Mouse (Mus musculus): ENCODE results near the gene Saysd1. TPM values are rescaled to one million over a fixed set of nuclear protein-coding genes. Genes with fewer than 3 reads are reported as not detected.
"Not testable (repeated sequence)": the region's sequence is repeated elsewhere in the genome, so short reads cannot be mapped to it uniquely, and the experiment has no call there.

The Saysd1 gene
- total RNA-seq, 1 experiment: 7.2 TPM

- in situ Hi-C loops (cut with MboI; ENCODE audit: low sequenced_read_pairs in 2 of 2, unreplicated experiment in 2 of 2): no loop called here
- peak overlapping the region; percentile 15 to 55 for H3K4me3 ChIP-seq (ENCODE audit: insufficient read depth in 1 of 2, low read depth in 1 of 2, low read length in 2 of 2, poor library complexity in 1 of 2, severe bottlenecking in 1 of 2)
Measured at GRCm38 (mm10) chr14:20032016-20032737, 106.2 kb downstream of the Saysd1 start.

GRCm38 (mm10) chr14:20029606-20030005 is 108.7 kb downstream of the Saysd1 start:
- peaks cover 5 to 29% of the 10 kb centered on the region in 2 experiments; a peak in 3 of 4 replicates for H3K4me1 ChIP-seq (ENCODE audit: control insufficient read depth in 2 of 2, insufficient read depth in 2 of 2, low read length in 2 of 2, poor library complexity in 1 of 2)
- no peak overlapping the region for H3K27ac ChIP-seq (ENCODE audit: insufficient read depth, low read depth, low read length, poor library complexity, severe bottlenecking)
- H3K9ac ChIP-seq (ENCODE audit: insufficient read depth, low read depth, low read length, poor library complexity, severe bottlenecking): no peak overlapping the region
- in situ Hi-C loops (cut with MboI; ENCODE audit: low sequenced_read_pairs in 2 of 2, unreplicated experiment in 2 of 2): loop anchor here in 1 of 2 experiments (10.0 kb wide), 1 partner anchor 195 kb away; no protein-coding TSS in a partner anchor
- H3K36me3 ChIP-seq (ENCODE audit: control insufficient read depth, insufficient read depth, low read length, poor library complexity, severe bottlenecking): no peaks in the 10 kb centered on the region
- H3K4me3 ChIP-seq (ENCODE audit: insufficient read depth in 1 of 2, low read depth in 1 of 2, low read length in 2 of 2, poor library complexity in 1 of 2, severe bottlenecking in 1 of 2): no peak overlapping the region
- DNase-seq (ENCODE audit: low read depth, low spot score): no peak
- TF ChIP-seq ZC3H11A (IDR thresholded peaks at IDR 0.05; ENCODE audit: borderline replicate concordance, low read depth, low read length): no peak
- TF ChIP-seq HCFC1 (IDR thresholded peaks at IDR 0.05; ENCODE audit: borderline replicate concordance, insufficient read depth, low read length): no peak
- TF ChIP-seq MAFK (IDR thresholded peaks at IDR 0.05; ENCODE audit: insufficient read depth, low read depth, low read length): no peak
- no peak for TF ChIP-seq ZNF384 (IDR thresholded peaks at IDR 0.05; ENCODE audit: low read depth, low read length)
- no peak for TF ChIP-seq CHD2 (IDR thresholded peaks at IDR 0.05; ENCODE audit: low read depth, low read length)
- no peaks in the 10 kb centered on the region for H3K9me3 ChIP-seq (ENCODE audit: control insufficient read depth, insufficient read depth, low read depth, low read length)

More at GRCm38 (mm10) chr14:20032016-20032737, 106.2 kb downstream of the Saysd1 start:
- DNase-seq (ENCODE audit: low read depth, low spot score): peak; percentile 40
- no peaks in the 10 kb centered on the region for H3K36me3 ChIP-seq (ENCODE audit: control insufficient read depth, insufficient read depth, low read length, poor library complexity, severe bottlenecking)
- peak overlapping the region; percentile 10; the same call in 1 of the 2 replicates for H3K27ac ChIP-seq (ENCODE audit: insufficient read depth, low read depth, low read length, poor library complexity, severe bottlenecking)
- H3K9me3 ChIP-seq (ENCODE audit: control insufficient read depth, insufficient read depth, low read depth, low read length): no peaks in the 10 kb centered on the region
- TF ChIP-seq HCFC1 (IDR thresholded peaks at IDR 0.05; ENCODE audit: borderline replicate concordance, insufficient read depth, low read length) (no peak), ZC3H11A (IDR thresholded peaks at IDR 0.05; ENCODE audit: borderline replicate concordance, low read depth, low read length) (no peak), CHD2 (IDR thresholded peaks at IDR 0.05; ENCODE audit: low read depth, low read length) (no peak), MAFK (IDR thresholded peaks at IDR 0.05; ENCODE audit: insufficient read depth, low read depth, low read length) (no peak)
- peaks cover 6 to 25% of the 10 kb centered on the region in 2 experiments; a peak in 2 of 4 replicates for H3K4me1 ChIP-seq (ENCODE audit: control insufficient read depth in 2 of 2, insufficient read depth in 2 of 2, low read length in 2 of 2, poor library complexity in 1 of 2)
- H3K9ac ChIP-seq (ENCODE audit: insufficient read depth, low read depth, low read length, poor library complexity, severe bottlenecking): 0 out of 2 replicates have a peak overlapping the region, but pooled peaks have one; percentile 27

GRCm38 (mm10) chr14:20027475-20027874 is 110.9 kb downstream of the Saysd1 start:
- not testable (repeated sequence) for H3K27ac ChIP-seq (ENCODE audit: insufficient read depth, low read depth, low read length, poor library complexity, severe bottlenecking); DNase-seq (ENCODE audit: low read depth, low spot score); H3K9ac ChIP-seq (ENCODE audit: insufficient read depth, low read depth, low read length, poor library complexity, severe bottlenecking); H3K36me3 ChIP-seq (ENCODE audit: control insufficient read depth, insufficient read depth, low read length, poor library complexity, severe bottlenecking); H3K4me3 ChIP-seq (ENCODE audit: insufficient read depth in 1 of 2, low read depth in 1 of 2, low read length in 2 of 2, poor library complexity in 1 of 2, severe bottlenecking in 1 of 2); H3K9me3 ChIP-seq (ENCODE audit: control insufficient read depth, insufficient read depth, low read depth, low read length)
- H3K4me1 ChIP-seq (ENCODE audit: control insufficient read depth in 2 of 2, insufficient read depth in 2 of 2, low read length in 2 of 2, poor library complexity in 1 of 2): peaks cover 10 to 26% of the 10 kb centered on the region in 2 experiments
- in situ Hi-C loops (cut with MboI; ENCODE audit: low sequenced_read_pairs in 2 of 2, unreplicated experiment in 2 of 2): loop anchor here in 1 of 2 experiments (10.0 kb wide), 1 partner anchor 193 kb away; no protein-coding TSS in a partner anchor

Other genes starting within 250 kb of the Saysd1 start
- gene Gng2, start 160.9 kb downstream of the Saysd1 start, total RNA-seq (2012; rRNA removed): 41.5 and 54.3 TPM in 2 replicates
- 68.6 and 129 TPM in 2 replicates for gene Kcnk5, start 43.3 kb upstream of the Saysd1 start, total RNA-seq (2012; rRNA removed)
- gene Kcnk16, start 130.7 kb upstream of the Saysd1 start, total RNA-seq (2012; rRNA removed): 0.26 TPM in 1 of 2 replicates, not detected in the other
- gene Nudt13, start 156.2 kb upstream of the Saysd1 start, total RNA-seq (2012; rRNA removed): 9.4 and 13.7 TPM in 2 replicates
- gene Ecd, start 209.6 kb upstream of the Saysd1 start, total RNA-seq (2012; rRNA removed): 35.1 and 53.5 TPM in 2 replicates
- gene Fam149b, start 209.6 kb upstream of the Saysd1 start, total RNA-seq (2012; rRNA removed): 18.0 and 19.6 TPM in 2 replicates

Data from ES-E14 (cell line).